Comparison of ENCODE assay signal across 19 mouse cellular contexts in genomic region chr7:135581128-135581527, GRCm38 (mm10). TPM values are rescaled to one million over a fixed set of nuclear protein-coding genes. Genes with fewer than 3 reads are reported as not detected.
DNase-seq lines count a peak whose midpoint lies in the region; ATAC-seq and TF ChIP-seq lines count a peak whose summit lies in the region.
"Had no signal": no experiment of that assay in that cellular context is flagged by ENCODE, and none has a peak within 500 bp of the region (broad histone marks: within the 10 kb centered on the region; RNA-seq: fewer than 3 reads in every experiment).

No protein-coding gene starts in this region.

- WGBS in midbrain, embryonic 16.5 days, result 67% methylated on average over 5 of the region's 5 CpGs
- 80% methylated on average over 5 of the region's 5 CpGs for WGBS in midbrain, embryonic 13.5 days
- WGBS in liver, embryonic 14.5 days (ENCODE audit: insufficient replicate concordance), result 12% methylated on average over 5 of the region's 5 CpGs

- no peak for ATAC-seq in midbrain, embryonic 16.5 days
- ATAC-seq in midbrain, embryonic 13.5 days, result no peak
- ATAC-seq in activated CD4-positive, CD25-positive, alpha-beta regulatory T cell, adult 4 months, result peak; percentile 37
- ATAC-seq in liver, embryonic 14.5 days (ENCODE audit: insufficient read depth), result peak; percentile 80
- peak; percentile 58; the same call in 1 of the 2 replicates for ATAC-seq in neutrophil, adult 5-6 weeks (ENCODE audit: extremely low read depth, insufficient number of reproducible peaks, low FRiP score, poor library complexity, severe bottlenecking)
- ATAC-seq: Patski had no signal

- intact Hi-C loops in left cerebral cortex, adult 2 months (cut with DNase I), result loop anchor here (5.0 kb wide), 1 partner anchor 36 kb away; no protein-coding TSS in a partner anchor

- peaks cover 4% of the 10 kb centered on the region for H3K4me1 ChIP-seq in midbrain, embryonic 16.5 days (ENCODE audit: control insufficient read depth, insufficient read depth, low read length)
- 0 out of 2 replicates have a peak, but pooled peaks cover 6% of the 10 kb centered on the region for H3K4me1 ChIP-seq in midbrain, embryonic 13.5 days (replicated peaks)
- H3K4me1 ChIP-seq in liver, embryonic 14.5 days (replicated peaks; ENCODE audit: control insufficient read depth in 2 of 2, insufficient read depth in 2 of 2, low read length in 1 of 2), result peaks cover 12 to 43% of the 10 kb centered on the region in 2 experiments
- H3K4me1 ChIP-seq: limb, embryonic 15.5 days had no signal

- H3K4me3 ChIP-seq in midbrain, embryonic 16.5 days (ENCODE audit: low read depth, low read length), result no peak overlapping the region
- H3K4me3 ChIP-seq in midbrain, embryonic 13.5 days (replicated peaks), result no peak overlapping the region
- H3K4me3 ChIP-seq in liver, embryonic 14.5 days (ENCODE audit: insufficient read depth in 1 of 2, low read depth in 2 of 2, low read length in 2 of 2), result no peak overlapping the region
- no peak overlapping the region for H3K4me3 ChIP-seq in left cerebral cortex, adult 2 months
- H3K4me3 ChIP-seq: embryonic facial prominence, embryonic 10.5 days; hindbrain, embryonic 15.5 days; limb, embryonic 15.5 days; myocyte had no signal

- no peaks in the 10 kb centered on the region for H3K36me3 ChIP-seq in midbrain, embryonic 16.5 days (ENCODE audit: control insufficient read depth, insufficient read depth, low read length)
- no peaks in the 10 kb centered on the region for H3K36me3 ChIP-seq in midbrain, embryonic 13.5 days
- no peaks in the 10 kb centered on the region for H3K36me3 ChIP-seq in liver, embryonic 14.5 days (replicated peaks; ENCODE audit: control insufficient read depth, insufficient read depth, low read depth)
- H3K36me3 ChIP-seq: embryonic facial prominence, embryonic 10.5 days; hindbrain, embryonic 15.5 days; limb, embryonic 15.5 days had no signal

- H3K9ac ChIP-seq in midbrain, embryonic 16.5 days (ENCODE audit: low read depth, low read length), result 0 out of 2 replicates have a peak overlapping the region, but pooled peaks have one; percentile 20
- no peak overlapping the region for H3K9ac ChIP-seq in midbrain, embryonic 13.5 days (replicated peaks)
- H3K9ac ChIP-seq in liver, embryonic 14.5 days (replicated peaks), result no peak overlapping the region
- H3K9ac ChIP-seq: hindbrain, embryonic 15.5 days; limb, embryonic 15.5 days had no signal

- DNase-seq in liver, embryonic 14.5 days (ENCODE audit: low read depth in 3 of 3, low spot score in 3 of 3), result peak in 1 of 3 experiments; percentile 35
- DNase-seq in urinary bladder, adult 2 months (ENCODE audit: low spot score), result no peak
- DNase-seq in left cerebral cortex, adult 2 months (ENCODE audit: extremely low spot score in 1 of 2, low spot score in 2 of 2), result no peak
- DNase-seq: cerebellum, adult 9-11 months; kidney, adult 9 months had no signal

- no peaks in the 10 kb centered on the region for H3K9me3 ChIP-seq in midbrain, embryonic 16.5 days (replicated peaks; ENCODE audit: control insufficient read depth, low read length, poor library complexity, severe bottlenecking)
- H3K9me3 ChIP-seq in midbrain, embryonic 13.5 days, result no peaks in the 10 kb centered on the region
- no peaks in the 10 kb centered on the region for H3K9me3 ChIP-seq in liver, embryonic 14.5 days (ENCODE audit: control insufficient read depth, low read length)
- H3K9me3 ChIP-seq: embryonic facial prominence, embryonic 10.5 days; hindbrain, embryonic 15.5 days; limb, embryonic 15.5 days had no signal

- peak; percentile 60 for TF ChIP-seq EP300 in liver, embryonic 14.5 days (IDR thresholded peaks at IDR 0.05; ENCODE audit: low read depth)

- no peak overlapping the region for H3K4me2 ChIP-seq in midbrain, embryonic 16.5 days (ENCODE audit: low read length)
- H3K4me2 ChIP-seq in midbrain, embryonic 13.5 days (replicated peaks), result no peak overlapping the region
- H3K4me2 ChIP-seq in liver, embryonic 14.5 days (ENCODE audit: low read depth), result peak overlapping the region; percentile 31; the same call in 1 of the 2 replicates
- H3K4me2 ChIP-seq: hindbrain, embryonic 15.5 days; limb, embryonic 15.5 days had no signal

- TF ChIP-seq CTCF in liver, embryonic 14.5 days (IDR thresholded peaks at IDR 0.05; ENCODE audit: low read depth), result no peak
- TF ChIP-seq CTCF in left cerebral cortex, adult 2 months (IDR thresholded peaks at IDR 0.05), result no peak

- no peaks in the 10 kb centered on the region for H3K27me3 ChIP-seq in midbrain, embryonic 16.5 days (ENCODE audit: control insufficient read depth, insufficient read depth, low read depth, low read length)
- H3K27me3 ChIP-seq in midbrain, embryonic 13.5 days, result no peaks in the 10 kb centered on the region
- H3K27me3 ChIP-seq in liver, embryonic 14.5 days (ENCODE audit: control insufficient read depth, insufficient read depth, low read length), result no peaks in the 10 kb centered on the region
- H3K27me3 ChIP-seq: hindbrain, embryonic 15.5 days; limb, embryonic 15.5 days; Patski had no signal

- H3K27ac ChIP-seq in midbrain, embryonic 16.5 days (ENCODE audit: low read length), result no peak overlapping the region
- no peak overlapping the region for H3K27ac ChIP-seq in midbrain, embryonic 13.5 days
- peak overlapping the region; percentile 27; the same call in 1 of the 2 replicates for H3K27ac ChIP-seq in liver, embryonic 14.5 days
- H3K27ac ChIP-seq in left cerebral cortex, adult 2 months, result no peak overlapping the region
- H3K27ac ChIP-seq: embryonic facial prominence, embryonic 10.5 days; hindbrain, embryonic 15.5 days; limb, embryonic 15.5 days had no signal

RNA-seq across cellular contexts. Expression of gene Ptpre, which starts 43.8 kb away (rescaled TPM):
- 7.1 and 7.6 TPM in 2 replicates for polyA plus RNA-seq in midbrain, embryonic 16.5 days (2015; fragmentation: Nextera tagmentation; extraction: Ambion mirVana)
- polyA plus RNA-seq in midbrain, embryonic 13.5 days (2015; fragmentation: Nextera tagmentation; extraction: Ambion mirVana), result 3.7 and 4.4 TPM in 2 replicates
- polyA plus RNA-seq in activated CD4-positive, CD25-positive, alpha-beta regulatory T cell, adult 4 months (2017; shearing (Covaris generic)), result 10 to 100 TPM; 25.5 to 31.1 TPM
- 1.5 and 1.9 TPM in 2 replicates for polyA plus RNA-seq in liver, embryonic 14.5 days (2012; rRNA removed)
- 1.7 and 1.8 TPM in 2 replicates for polyA plus RNA-seq in liver, embryonic 14.5 days (2014; fragmentation: Nextera tagmentation; extraction: Ambion mirVana)
- 112 and 113 TPM in 2 replicates for total RNA-seq in neutrophil, adult 5-6 weeks (2017)
- polyA plus RNA-seq in urinary bladder, adult 2 months (2012; rRNA removed), result 6.5 and 7.4 TPM in 2 replicates
- 10 to 100 TPM; 23.5 to 28.0 TPM for total RNA-seq in left cerebral cortex, adult 2 months (2021)

RNA-seq across cellular contexts. Expression of gene Clrn3, which starts 52.7 kb away (rescaled TPM):
- polyA plus RNA-seq in midbrain, embryonic 16.5 days (2015; fragmentation: Nextera tagmentation; extraction: Ambion mirVana), result not detected in 2 replicates
- not detected in 2 replicates for polyA plus RNA-seq in midbrain, embryonic 13.5 days (2015; fragmentation: Nextera tagmentation; extraction: Ambion mirVana)
- not detected for polyA plus RNA-seq in activated CD4-positive, CD25-positive, alpha-beta regulatory T cell, adult 4 months (2017; shearing (Covaris generic))
- 0.02 TPM in 1 of 2 replicates, not detected in the other for polyA plus RNA-seq in liver, embryonic 14.5 days (2012; rRNA removed)
- not detected in 2 replicates for polyA plus RNA-seq in liver, embryonic 14.5 days (2014; fragmentation: Nextera tagmentation; extraction: Ambion mirVana)
- not detected in 2 replicates for total RNA-seq in neutrophil, adult 5-6 weeks (2017)
- not detected in 2 replicates for polyA plus RNA-seq in urinary bladder, adult 2 months (2012; rRNA removed)
- not detected for total RNA-seq in left cerebral cortex, adult 2 months (2021)
- total RNA-seq: adrenal gland, adult 18-20 months; gastrocnemius, postnatal 4 days had no signal
- polyA plus RNA-seq: C2C12; embryonic facial prominence, embryonic 10.5 days; frontal cortex, adult 2 months; heart, postnatal 0 days; hindbrain, embryonic 15.5 days; limb, embryonic 15.5 days; myocyte; Patski had no signal

Comparison
In these comparisons a context has a peak if more than half of its experiments do, and no peak if none do; other contexts are left out.
1. ATAC-seq: peak in activated CD4-positive, CD25-positive, alpha-beta regulatory T cell, adult 4 months (single experiment), liver, embryonic 14.5 days (single experiment) and neutrophil, adult 5-6 weeks (single experiment); none in midbrain, embryonic 16.5 days (single experiment) and midbrain, embryonic 13.5 days (single experiment).